Mouse (Mus musculus) layer of hippocampus, postnatal 10 days (tissue): Measurements from ENCODE around the gene Wdsub1. TPM values are rescaled to one million over a fixed set of nuclear protein-coding genes. Genes with fewer than 3 reads are reported as not detected.

Experiments
- DNase-seq, 2 experiments: peaks; one replicate each; pipeline ENCODE4 v3.0.0; 2021; ENCODE audit warnings: low spot score in 2 of 2
- total RNA-seq, 2 experiments: library from RNA; stranded (reverse); gene quantifications; 2 replicates each; pipeline ENCODE4 v1.2.3; 2021

Wdsub1 gene
- total RNA-seq, 2 experiments from 2014 or later = 14.0 to 16.0 TPM

GRCm38 (mm10) chr2:59842556-59843008 lies 39.8 kb downstream of the Wdsub1 start:
- no peak for DNase-seq

GRCm38 (mm10) chr2:59841944-59842343 lies 40.4 kb downstream of the Wdsub1 start:
- DNase-seq = no peak

DNA sequence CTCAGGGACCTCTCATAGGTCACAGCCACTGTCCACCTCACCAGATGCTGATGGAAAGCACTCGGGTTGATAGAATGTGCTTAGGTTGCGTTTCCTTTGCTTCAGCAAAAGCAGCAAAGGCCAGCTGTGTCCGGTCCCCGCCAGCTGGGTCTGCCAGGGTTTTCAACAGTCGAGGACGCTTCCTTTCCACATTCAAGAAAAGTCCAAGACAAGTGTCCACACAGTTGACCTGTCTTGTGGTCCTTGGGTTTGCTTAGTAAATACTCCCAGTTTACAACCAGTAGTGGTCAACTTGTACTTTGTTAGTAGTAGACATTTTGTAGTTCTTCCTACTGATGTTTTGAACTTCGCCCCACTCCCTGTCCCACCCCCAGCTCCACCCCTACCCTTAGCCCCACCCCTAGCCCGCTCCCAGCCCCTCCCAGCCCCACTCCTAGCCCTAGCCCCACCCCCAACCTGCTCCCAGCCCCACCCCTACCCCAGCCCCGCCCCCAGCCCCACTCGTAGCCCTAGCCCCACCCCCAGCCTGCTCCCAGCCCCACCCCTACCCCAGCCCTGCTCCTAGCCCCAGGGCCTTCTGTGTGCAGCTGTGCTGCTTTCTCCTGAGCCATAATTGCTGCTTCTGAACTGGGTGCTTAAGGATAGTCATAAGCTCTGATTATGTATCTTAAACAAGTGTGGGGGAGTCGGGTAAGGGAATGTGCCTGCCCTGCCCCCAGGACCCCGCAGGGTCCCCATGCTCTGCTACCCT lies 41.0 kb downstream of the Wdsub1 start:
- DNase-seq = no peak

- no peak for DNase-seq
These were observed 42.2 kb downstream of the Wdsub1 start for GRCm38 (mm10) chr2:59840191-59840590.

DNA sequence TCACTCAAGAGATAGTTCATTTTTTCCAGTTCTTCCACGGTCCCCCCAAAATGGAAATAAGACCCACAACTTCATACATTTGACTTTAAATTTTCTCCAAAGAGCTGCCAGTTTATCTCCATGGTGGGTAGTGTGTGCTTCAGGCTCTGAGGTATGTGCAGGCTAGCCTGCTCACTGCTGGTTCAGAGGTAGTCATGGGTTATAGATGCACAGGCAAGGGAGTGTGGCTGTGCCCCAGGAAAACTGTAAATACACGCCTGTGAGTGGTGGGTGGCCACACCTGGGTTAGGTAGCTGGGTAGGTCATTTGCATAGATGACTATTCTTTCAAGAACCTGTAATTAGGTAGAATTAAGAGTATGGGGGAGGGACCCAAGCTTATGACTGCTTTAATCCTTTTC lies 42.6 kb downstream of the Wdsub1 start:
- no peak for DNase-seq

DNA sequence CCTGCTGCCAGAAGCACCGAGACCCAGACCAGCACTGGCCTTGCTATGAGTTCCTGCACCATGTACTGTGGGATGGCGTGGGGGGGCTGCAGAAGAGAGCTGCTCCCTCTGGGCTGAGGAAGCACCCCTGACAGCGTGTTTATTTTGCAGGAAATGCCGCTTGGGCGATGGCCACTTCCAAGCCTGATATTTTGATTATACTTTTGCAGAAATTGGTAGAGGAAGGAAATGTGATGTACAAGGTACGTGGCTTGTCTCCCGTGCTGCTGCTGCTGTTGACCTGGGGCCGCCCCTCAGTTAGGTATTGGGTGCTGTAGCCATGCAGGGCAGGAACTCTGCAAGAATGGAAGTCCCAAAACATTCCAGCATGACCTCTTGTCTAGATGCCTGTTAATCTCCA lies 43.6 kb downstream of the Wdsub1 start:
- DNase-seq = no peak

DNA sequence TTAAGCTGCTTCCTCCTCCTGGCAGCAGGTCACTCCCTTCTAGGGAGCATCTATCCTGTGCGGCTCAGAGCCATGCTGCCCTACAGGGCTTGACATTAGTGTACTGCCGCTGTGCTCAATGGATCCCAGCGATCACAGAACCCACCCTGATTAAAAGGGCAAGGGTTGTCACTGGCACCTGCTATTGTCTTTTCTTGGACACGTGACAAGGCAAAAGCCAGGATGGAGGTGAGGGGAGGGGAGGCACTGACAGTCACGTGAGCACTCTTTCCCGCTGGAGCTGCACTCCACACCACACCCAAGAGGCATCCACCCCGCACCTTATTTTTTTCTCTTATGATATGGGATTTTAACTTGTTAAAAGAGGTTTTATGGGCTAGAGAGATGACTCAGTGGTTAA lies 50.6 kb downstream of the Wdsub1 start:
- no peak for DNase-seq

- no peak for DNase-seq
These were observed 51.5 kb downstream of the Wdsub1 start for GRCm38 (mm10) chr2:59830940-59831339.

DNA sequence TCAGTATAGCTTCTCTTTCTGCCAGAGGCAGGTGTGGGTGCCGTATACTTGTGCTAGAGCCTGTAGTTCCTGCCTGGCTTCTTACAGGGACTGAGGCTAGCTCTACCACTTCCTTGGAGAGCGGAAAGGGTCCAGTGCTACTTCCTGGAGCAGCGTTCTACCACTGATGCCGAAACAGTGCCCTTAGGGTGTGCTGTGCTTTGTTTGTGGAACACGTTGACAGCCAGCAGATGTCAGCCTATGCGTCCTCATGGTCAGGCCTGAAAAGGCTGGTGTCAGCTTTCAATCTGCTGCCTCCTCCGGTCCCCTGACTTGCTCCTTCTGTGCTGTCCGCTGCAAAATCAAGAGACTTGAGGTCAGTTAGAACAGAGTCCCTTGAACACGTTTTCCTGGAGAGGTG lies 52.2 kb downstream of the Wdsub1 start:
- no peak for DNase-seq

DNA sequence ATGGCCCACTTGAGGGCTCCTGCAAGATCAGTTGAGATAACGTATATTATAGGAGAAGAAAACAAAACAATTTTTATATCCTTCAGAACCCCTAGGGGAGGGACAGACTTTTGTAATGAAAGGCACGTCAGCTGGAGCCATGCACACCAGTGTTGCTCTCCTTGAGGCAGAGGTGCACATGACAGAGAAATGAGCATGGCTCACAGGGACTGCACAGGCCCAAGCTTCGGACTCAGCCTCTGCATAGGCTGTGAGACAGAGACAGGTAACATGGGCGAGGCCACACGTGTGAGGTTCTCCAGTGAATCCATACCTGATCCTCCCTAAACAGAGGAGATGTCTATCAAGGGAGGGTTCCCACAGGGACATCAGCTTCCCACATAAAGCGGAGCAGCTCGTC lies 52.7 kb downstream of the Wdsub1 start:
- DNase-seq = no peak

DNA sequence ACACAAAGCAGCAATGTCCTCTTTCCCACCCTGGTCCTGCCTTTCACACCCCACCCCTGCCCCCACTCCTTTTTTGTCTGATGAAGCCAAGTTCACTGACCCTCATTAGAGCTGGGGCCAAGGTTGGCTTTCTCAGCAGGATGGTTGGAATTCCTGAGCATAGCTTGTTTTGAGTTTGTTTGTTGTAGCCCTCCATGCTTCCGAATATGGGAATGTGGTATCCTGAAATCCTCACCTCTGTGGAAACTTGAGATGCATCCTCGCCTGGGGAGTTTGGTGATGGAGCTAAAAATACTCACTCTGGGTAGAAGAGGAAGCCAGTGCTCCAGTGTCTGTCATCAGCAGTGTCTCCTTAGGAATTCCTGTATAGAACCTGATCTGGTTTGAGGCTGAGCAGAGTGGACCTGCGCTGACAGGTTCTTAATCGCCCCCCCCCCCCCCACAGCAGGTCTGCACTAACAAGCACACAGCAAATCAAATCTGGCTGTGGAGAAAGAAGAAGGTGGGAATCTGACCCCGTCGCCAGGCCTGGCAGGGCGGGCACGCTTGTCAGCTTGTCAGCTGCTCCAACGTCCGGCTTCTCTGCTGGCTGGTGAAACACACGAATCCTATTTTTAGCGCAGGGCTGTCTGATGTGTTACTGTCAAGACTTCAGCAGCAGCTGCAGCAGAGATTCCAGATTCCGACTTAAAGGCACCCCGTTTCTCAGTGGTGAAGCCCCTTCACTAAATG lies 53.4 kb downstream of the Wdsub1 start:
- no peak for DNase-seq

GRCm38 (mm10) chr2:59828103-59828655 lies 54.2 kb downstream of the Wdsub1 start:
- DNase-seq = no peak

DNA sequence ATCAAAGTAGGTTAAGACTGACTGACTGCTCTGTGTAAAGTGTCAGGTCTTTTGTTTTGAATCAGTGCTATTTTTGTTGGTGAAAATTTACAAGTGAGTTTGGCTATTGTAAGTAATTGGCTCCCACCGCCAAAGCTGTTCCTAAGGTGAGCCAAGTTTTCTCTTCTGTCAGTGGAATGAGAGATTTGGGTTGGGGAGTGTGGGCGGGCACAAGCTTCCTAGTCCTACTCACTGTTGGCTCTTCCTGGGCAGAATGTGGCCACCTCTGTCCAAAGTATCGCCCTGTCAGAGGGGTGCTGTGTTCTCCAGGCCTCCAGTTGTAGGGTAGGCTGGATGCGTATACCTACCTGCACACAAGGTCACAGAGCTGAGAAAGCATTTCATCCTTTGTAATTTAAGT lies 57.0 kb downstream of the Wdsub1 start:
- no peak for DNase-seq

DNA sequence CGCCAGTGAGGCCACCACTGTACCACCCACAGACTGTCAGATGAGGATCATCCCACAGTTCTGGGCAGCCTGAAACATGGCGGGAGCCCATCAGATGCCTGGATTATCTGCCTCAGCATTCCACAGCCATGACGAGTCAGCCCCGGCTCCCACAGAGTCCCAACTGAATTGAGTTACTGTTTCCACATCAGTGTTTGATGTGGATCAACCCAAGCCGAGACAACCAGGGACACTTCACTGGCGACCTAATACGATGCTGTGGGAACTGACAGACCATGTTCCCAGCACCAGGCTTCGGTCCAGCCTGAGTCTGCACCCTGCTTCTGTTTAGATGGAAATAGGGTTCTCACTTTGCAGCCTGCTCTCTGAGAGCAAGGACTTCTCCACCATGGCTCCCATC lies 58.1 kb downstream of the Wdsub1 start:
- DNase-seq = peak in 1 of 2 experiments; percentile 36

- no peak for DNase-seq
These were observed 61.3 kb downstream of the Wdsub1 start for GRCm38 (mm10) chr2:59821044-59821443.

GRCm38 (mm10) chr2:59820088-59820487 lies 62.3 kb downstream of the Wdsub1 start:
- DNase-seq = no peak

DNA sequence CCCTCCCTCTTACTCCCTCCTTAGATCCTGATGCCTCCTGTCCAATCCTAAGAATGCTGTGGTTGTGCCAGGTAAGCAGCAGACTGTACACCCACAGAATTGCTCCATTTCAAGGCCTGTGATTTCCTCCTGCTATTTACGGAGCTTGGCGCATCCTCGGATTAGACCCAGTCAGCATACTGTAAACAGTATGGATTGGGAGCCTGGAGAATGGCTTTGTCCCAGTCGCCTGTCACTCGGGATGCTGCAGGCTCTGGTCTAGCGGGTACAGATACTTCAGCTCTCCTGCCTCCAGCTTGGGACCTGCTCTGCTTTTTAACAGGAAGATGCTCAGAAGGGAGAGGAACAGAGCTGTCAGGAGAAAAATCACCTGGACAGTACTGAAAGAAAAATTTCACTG lies 63.0 kb downstream of the Wdsub1 start:
- no peak for DNase-seq

DNA sequence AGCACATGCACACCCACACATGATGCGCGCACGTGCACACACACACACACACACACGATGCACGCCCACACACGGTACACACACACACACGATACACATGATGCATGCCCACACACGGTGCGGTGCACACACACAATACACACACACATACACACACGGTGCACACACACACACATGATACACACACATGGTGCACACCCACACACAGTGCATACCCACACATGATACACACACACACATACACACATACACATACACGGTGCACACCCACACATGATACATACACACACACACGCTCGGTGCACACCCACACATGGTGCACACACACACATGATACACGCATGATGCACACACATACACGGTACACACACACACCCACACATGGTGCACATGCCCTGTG lies 63.7 kb downstream of the Wdsub1 start:
- no peak for DNase-seq

DNA sequence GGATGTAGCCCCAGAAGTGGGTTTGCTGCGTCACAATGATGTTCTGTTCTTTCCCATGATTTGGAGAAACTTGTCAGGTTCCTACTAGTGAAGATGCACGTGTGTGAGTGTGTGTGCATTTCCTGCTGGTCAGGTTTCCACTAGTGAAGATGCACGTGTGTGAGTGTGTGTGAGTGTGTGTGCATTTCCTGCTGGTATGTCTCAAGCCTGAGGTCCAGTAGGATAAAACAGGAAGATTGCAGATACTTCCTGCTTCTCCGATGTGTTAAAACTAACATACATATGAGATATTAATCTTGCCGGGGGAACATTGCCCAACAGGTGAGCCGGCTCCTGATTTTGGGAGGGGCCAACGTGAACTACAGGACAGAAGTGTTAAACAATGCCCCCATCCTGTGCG lies 67.4 kb downstream of the Wdsub1 start:
- no peak for DNase-seq

DNA sequence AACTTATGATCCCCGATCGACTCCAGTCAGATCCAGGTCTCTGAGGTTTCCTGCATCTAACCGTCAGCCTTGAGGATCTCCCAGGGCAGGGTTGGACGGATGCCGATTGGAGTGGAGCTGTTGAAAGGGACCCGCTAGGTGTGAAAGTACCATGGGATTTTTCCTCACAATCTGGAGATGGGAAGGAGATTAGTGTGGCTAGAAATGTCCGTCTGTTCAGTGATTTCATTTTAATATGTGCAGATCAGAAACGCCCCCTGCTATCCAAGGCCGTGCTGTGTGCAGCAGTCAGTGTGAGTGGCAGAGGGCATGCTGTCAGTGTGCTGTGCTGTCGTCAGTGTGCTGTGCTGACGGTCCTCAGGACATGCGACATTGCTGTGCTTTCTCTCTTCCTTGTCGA lies 68.9 kb downstream of the Wdsub1 start:
- no peak for DNase-seq

GRCm38 (mm10) chr2:59812641-59813040 lies 69.8 kb downstream of the Wdsub1 start:
- DNase-seq = no peak

- DNase-seq = no peak
These were observed 71.1 kb downstream of the Wdsub1 start for GRCm38 (mm10) chr2:59811247-59811646.
